Mouse (Mus musculus) 3134 (cell line): ENCODE data around the gene D430041D05Rik.

Experiments used
- DNase-seq: peaks from one replicate; pipeline ENCODE4 v3.0.0-alpha.2; 2011; ENCODE audit warnings: low spot score; ENCODE audit not compliant: insufficient read length; ENCODE audit errors: extremely low read depth

D430041D05Rik gene

DNA sequence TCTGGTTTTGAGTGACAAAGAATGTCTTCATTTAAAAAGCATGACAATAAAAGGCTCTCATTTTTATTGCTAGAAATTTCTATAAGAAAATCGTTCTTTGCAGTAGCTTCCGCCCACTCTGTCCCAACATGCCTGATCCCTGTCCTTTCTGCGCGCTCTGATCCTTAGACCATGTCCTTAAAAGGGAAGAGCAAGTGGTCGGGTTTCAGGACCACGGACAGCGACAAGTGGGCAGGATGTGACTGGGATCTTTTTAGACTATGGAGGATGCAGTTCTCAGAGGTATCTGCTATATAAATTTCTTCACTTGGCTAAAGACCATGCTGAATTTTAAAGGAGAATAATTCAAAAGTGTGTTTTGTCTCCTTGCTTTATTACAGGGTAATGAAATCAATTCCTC is 111.7 kb downstream of the D430041D05Rik start:
- no peak for DNase-seq

DNA sequence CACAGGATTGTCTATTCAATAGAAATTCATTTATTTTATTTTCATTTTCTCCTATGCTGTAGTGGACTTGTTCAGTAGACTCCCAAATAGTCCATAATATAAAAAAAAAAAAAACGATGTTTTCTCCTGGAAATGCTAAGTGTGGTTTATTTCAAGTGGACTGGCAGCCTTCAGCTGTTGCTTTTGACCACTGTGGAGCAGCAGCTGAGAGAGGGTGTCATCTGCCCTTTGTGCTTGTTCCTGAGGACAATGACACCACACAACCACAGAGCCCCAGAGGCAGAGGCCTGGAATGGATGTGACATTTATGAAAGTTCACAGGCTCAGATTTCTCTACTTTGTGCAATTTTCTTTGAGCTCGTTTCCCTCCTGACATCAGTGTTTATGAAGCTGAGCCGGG is 124.0 kb downstream of the D430041D05Rik start:
- DNase-seq = no peak

DNA sequence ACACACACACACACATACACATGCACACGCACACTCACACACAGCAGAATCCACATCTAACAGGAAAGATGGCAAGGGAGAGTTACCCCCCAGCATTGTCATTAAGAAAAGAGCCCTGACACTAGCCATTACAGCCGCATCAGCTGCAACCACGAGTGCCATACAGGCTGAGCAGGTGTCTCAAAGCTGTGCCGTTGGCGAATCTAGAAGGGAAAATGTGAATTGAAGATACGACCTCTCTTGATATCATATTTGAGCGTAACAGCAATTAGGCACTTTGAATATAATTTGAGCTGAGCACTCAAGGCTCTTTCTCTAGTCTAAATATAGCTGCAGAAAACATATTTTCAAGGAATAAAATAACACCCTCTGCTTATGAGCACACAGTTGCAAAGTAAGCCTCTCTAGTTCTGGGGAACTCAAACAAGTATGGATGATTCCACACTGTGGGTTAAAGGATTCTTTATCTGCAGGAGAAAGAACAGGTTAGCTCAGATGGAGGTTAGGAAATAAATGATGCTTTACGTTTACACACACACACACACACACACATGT is 127.3 kb downstream of the D430041D05Rik start:
- no peak for DNase-seq

DNA sequence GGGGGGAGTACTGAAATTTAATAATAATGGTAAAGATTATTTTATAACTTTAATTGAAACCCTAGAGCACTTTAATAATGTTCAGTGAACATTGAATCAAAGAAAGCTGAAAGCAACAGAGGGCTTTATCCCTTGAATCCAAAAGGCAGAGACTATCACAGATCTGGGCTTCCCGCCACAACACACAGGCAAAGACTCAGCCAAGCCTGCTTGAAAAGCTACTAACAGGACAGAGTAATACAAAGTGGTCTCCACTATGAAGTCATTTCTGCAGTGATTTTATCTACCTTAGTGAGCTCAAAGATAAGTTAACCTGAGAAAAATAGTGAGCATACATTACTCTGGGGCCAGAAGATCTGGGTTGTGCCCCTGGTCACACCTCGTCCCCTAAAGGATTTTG is 128.0 kb downstream of the D430041D05Rik start:
- DNase-seq = no peak

DNA sequence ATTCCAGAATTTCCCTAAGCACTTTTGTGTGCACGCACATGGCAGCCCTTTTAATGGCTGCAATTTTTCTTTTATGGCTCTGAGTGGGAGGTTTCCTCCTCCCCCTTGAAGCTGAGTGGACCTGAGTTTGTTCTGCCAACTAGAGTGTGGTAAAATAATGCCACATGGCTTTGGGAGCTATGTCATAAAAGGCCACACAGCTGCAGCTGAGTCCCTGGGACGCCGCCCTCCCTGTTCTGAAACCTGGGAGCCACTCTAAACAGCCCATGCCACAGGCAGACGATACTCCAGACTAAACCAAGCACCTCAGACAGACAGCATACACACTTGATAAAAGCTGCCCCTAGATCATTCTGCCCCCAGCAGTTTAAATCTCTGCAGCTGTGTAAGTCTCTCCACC is 143.8 kb downstream of the D430041D05Rik start:
- no peak for DNase-seq

DNA sequence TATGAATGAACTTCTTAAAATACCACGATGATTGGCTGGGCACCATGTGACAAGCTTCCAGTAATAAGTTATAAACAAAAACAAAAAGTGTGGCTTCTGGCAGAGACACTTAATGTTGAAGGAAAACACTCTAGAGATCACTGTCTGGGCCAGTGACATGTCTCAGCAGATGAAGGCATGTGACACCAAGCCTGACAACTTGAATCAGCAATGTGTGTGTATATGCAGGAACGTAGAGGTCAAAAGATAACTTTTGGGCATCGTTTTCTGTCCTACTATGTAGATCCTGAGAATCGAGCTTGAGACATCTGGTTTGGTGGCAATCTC is 149.1 kb downstream of the D430041D05Rik start:
- no peak for DNase-seq

DNA sequence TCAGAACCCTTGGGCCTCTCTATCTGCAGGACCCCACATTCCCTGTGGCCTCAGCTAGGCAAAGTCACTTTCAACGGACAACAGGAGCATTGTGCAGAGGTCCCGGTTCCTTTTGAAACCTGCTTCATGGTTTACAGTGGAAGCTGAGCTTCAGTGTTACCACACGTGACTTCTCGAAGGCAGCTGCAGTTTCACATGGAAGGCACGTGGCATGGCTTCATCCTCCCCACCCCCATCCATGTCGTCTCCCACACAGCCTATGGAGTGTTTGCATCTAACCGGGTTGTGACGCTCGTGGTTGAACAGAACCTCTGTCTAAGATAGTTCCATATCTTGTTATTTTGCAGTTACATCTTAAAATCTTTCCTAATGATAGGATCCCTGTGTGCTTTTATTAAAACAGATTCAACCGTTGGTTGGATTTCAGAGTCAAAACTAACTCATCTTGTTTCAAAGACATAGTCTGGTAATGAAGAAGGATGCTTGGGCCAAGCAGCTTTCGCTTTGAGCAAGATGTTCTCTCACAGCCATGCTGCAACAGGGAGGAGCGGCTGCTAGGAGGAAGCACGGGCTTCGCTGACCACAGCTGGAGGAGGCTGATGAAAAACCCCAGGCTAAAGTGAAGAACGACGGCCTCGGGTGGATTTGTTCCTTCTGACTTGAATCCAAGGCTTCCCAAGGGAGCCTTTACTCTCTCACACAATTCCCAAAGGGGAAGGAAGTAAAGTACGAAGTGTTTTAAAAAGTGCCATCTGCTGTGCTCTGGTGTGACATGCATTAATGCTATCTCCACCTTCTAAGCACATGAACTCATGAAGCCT is 149.7 kb downstream of the D430041D05Rik start:
- DNase-seq = no peak

DNA sequence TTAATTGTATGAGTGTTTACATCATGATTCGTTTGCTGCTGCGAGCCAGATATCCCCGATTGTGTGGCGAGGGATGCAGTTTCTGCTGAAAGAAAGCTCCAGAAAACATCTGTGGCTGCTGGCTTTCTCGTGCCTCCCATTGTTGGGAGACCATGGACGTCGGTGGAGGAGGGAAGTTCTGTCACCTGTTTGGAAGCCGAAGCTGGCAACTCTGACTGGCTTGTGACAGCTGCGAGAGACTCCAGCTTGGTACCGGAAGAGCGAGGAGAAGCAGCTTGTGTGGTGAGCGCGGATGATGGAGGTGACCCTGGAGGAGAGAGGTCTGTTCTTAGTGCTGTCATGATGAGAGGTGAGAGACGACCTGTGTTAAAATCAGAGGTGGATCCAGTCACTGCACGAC is 154.2 kb downstream of the D430041D05Rik start:
- no peak for DNase-seq

DNA sequence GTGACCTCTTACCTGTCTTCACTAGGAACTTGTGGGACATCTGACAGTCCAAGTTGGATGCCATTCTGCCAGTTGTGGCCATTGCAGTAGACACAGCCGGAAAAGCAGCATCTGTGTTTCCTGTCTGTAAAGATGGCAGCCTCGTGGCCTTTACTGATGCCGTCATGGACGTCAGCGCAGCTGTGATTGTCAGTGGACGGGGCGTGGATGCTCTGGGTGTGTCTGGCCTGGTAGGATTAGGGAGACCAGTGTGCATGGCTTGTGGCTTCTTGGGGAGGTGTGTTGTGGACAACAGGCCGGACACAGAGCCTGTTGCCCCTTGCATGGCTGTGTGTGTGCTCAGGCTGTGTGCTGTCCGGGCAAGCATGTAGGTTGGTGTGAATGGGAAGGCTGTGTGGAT is 155.9 kb downstream of the D430041D05Rik start:
- DNase-seq = no peak

DNA sequence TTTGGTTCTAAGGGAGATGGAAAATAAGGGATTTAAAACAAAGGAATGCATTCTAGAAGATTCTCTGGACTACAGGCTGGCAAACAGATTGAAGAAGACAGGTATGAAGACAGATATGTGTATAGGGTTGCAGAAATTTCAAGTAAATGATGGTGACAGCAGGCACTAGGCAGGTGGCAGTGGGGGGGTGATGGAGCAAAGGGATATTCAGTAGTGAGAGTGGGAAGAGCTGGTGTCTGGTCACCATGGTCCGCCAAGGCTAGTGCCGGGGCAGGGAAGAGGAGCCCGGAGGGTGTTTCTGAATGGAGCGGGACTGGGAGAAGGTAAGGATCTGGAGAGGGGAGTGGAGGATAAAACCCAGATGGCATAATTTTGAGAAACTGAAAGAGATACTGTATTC is 157.5 kb downstream of the D430041D05Rik start:
- no peak for DNase-seq

DNA sequence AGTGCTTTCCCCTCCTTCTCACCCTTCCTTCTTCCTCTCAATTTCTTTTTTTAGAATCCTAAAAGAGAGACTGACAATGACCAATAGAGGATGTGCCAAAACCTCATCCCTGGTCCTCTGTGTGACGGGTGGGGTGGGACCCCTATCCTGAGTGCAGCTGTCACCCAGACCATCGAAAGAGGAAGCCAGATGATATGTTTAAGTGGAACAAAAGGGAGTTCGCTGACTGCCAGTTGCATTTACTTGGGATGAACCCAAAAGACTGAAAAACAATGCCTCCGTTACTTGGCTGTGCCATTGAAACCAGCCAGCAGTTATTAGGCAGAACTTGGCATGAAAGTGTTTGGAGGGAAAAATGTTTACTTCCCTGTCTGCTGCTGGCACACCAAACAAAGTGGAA is 159.2 kb downstream of the D430041D05Rik start:
- DNase-seq = no peak

DNA sequence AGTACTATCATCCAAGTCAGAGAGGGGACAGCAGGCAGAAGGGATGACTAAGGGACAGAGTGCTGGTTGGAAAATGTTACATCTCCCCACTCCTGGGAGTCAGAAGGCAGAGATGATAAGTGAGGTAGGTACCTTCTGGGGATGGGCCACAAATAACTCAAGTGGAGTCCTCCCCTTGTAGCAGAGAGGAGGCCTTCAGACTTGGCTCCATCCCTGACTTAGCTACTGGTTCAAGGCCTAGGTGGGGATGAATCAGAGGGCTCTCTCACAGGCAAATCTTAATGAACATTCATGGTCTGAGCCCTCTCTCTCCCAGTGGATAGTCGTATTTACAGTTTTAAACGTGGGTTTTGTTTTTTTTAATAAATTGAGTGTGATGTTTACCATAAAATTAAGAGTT is 161.0 kb downstream of the D430041D05Rik start:
- no peak for DNase-seq

DNA sequence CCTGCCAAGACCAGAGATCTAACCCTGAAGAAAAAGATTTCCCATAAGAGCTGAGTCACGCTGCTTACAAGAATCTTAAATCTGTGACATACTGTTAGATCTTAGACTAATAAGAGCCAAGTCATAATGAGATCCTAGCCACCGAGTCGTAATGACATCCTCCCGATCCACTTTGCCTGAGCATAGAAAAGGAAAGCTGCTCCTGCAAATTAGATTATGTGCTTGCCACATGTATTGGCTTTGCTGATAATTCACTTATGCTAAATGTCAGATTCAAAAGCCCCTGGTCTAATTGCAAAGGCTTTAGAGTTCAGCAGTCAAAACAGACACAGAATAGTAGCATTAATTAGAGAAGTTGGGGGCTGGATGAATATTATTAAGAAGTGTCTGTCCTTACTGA is 164.0 kb downstream of the D430041D05Rik start:
- DNase-seq = no peak

DNA sequence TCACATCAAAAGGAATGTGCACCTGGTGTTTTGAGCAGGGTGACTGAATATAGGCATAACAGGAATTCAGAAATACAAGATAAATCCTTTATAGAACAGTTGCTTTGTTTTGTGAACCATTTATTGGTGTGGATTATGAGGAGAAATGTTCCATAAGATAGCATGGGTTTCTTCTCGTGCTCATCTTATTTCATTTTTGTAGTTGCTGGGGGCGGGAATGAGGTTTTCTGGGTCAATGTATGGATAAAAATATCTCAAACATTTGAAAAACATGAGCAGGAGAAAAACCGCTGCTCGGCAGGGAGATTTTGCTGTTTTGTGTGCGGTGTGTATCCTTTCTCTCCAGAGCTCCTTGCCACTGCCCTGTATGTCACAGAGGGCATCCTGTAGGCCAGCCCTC is 168.8 kb downstream of the D430041D05Rik start:
- DNase-seq = no peak

DNA sequence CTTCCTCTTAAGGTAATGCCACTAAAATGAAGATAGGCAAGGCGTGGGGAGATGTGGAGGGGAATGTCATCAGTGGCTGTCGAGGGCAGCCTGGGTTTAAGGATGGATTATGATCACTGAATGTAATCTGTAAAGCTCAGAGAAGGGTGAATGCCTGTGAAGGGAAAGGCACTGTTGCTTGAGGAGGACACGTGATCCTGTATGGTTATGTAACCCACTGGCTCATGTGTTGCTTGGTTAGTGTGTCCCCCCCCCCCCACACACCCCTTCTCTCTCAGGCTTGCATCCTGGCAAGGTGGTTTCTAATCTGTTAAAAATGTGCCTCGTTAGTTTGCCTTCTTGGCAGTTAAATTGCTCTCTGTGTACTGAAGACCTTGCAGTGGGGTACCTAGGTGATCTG is 173.7 kb downstream of the D430041D05Rik start:
- DNase-seq = no peak

DNA sequence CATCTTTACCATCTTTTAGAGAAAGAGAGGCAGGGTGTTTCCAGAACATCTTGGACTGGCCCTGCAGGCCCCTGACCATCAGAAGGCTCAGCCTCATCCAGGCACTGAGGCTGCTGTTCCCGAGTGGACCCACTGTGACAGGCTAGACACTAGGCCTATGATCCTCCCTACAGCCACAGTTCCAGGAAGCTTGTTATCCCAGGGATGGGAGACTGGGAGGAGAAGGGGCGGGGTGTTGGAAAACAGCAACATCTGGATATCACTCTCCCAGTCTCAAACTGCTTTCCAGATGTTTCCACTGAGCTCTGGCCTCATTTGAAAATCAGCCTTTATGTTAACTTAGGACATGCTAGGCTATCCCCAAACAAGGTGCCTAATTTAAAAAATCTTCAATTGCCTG is 180.4 kb downstream of the D430041D05Rik start:
- no peak for DNase-seq

DNA sequence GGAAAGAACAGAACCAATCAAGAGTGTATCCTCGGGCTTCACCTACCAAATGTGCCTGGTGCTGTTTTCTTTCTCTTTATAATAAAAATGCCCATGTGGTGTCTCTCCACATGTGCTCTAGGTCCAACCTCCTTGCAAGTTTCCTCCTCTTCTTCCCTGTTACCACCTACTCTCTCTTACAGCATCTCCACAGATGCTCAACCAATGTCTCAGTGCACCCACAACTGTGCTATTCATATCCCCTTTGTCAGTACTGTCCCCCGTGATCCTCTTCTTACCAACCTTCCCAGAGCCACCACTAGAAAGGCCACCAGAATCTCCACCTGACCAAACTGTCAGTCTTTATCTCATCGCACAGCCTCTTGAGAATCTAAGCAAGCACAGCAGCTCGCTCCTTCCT is 184.8 kb downstream of the D430041D05Rik start:
- DNase-seq = no peak

DNA sequence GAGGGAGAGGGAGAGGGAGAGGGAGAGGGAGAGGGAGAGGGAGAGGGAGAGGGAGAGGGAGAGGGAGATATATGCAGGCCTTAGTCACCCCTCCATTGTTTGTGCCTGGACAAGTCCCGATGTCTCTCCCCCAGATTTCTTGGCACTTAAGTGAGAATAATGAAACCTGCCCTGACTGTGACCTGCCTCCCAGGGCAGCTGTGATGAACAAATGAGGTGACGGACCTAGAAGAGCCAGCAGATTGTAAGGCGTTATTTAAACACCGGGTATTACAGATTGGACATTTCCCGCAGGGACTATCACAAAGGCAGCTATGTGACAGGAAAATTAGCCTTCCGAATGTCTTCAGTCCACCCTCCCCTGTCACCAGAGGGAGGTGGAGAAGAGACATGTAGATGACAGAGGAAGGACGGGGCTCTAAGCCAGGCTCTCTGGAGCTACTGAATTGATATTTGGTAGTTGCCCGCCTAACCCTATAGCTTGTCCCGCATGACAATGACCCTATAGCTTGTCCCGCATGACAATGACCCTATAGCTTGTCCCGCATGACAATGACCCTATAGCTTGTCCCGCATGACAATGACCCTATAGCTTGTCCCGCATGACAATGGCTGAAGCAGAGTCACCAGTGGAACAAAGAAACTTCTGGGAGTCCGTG is 191.0 kb downstream of the D430041D05Rik start:
- DNase-seq = no peak

DNA sequence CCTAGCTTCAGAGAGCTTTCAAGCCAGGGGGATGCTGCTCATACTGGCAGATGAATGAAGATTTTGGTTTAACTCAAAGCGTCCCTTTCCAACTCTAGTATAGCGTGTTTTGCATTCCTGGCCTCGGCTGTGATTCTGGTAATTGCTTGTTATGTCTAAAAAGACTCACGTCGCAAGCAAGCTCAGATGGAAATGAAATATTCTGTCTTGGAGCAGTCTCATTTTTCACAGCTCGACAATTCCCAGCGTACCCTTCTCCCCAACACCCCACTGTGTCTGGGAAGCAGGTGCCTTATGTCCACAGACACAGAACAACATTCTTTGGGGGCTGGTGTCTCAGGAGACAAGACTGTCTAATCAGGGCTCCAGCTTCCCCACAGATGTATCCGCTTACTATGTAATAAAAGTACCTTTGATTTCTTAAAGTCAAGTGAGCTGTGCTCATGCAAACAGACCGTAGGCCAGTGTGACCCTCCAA is 192.2 kb downstream of the D430041D05Rik start:
- no peak for DNase-seq

DNA sequence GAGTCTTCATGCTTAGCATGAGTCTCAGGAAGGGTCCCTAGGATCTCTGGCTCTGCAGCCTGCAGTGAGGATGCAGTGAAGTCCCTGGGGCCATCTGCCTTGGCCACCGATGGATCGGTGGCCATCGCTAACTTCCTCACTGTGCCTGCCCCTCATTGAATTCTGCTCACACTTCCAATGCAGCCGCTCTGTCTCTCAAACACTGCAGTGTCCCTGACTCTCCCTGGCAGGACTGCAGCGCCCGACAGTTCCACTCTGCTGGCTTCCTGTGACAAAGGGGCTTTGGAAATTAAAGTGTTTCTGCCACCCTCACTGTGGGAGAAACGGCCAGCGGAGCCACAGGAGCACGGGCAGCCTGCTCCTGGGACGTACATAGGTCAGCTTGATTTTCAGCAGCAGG is 192.7 kb downstream of the D430041D05Rik start:
- no peak for DNase-seq

DNA sequence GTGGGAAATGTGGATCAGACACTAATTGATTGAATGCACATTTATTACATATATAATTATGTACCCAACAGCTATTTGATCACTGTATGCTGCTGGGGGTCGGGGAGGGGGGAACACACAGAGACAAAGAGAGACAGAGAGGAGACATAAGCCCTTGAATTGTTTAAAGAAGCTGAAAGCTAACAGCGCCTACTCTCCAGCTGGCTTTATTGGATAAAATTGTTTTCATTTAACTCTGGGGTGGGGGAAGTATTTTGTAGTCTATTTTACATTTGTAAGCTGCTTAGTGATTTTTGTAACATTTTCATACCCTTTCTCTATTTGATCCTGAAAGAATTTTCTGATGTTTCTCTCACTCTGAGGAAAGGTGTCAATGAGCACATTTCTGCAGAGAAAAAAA is 201.4 kb downstream of the D430041D05Rik start:
- no peak for DNase-seq

DNA sequence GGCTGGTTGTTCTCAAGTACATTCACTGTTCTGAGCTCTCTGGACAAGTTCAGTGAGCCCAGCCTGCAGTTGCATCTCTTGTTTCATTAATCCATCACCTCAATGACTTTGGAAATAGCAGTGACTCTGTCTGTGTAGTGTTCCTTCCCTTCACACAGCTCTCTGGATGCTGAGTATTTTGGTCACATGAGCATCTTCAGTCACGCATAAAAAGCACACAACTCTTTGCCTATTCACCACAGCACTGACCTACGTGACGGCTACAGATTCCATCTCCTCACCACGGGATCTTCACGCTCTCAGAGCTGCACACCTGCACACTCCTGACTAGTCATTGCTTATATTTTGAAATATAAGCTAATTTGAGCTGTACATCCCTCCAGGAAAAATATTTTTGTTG is 202.4 kb downstream of the D430041D05Rik start:
- DNase-seq = no peak
